Mouse (Mus musculus): ENCODE data around the gene Ttll12. TPM values are rescaled to one million over a fixed set of nuclear protein-coding genes. Genes with fewer than 3 reads are reported as not detected.

Gene Ttll12
- total RNA-seq, 2 experiments from 2014 or later = 9.3 TPM

DNA sequence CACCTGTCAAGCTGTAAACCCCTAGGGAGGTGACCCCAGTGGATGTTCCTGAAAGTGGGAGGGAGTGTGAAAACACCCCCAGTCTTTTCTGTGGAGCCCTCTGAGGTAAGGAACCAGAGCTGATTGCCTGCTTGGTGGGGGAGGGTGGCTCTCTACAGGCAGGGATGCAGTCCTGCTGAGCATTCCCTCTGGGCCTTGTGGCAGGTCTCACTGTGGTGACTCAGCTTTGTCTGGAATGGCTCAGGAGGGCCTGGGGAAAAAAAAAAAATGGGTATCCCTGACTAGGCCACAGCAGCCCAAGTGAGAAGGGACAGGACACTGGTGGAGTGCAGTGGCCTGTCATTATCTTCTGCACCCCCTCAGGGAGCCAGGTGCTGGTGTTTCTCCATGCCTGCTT, 1.8 kb downstream of the Ttll12 start:
- no peak for DNase-seq

DNA sequence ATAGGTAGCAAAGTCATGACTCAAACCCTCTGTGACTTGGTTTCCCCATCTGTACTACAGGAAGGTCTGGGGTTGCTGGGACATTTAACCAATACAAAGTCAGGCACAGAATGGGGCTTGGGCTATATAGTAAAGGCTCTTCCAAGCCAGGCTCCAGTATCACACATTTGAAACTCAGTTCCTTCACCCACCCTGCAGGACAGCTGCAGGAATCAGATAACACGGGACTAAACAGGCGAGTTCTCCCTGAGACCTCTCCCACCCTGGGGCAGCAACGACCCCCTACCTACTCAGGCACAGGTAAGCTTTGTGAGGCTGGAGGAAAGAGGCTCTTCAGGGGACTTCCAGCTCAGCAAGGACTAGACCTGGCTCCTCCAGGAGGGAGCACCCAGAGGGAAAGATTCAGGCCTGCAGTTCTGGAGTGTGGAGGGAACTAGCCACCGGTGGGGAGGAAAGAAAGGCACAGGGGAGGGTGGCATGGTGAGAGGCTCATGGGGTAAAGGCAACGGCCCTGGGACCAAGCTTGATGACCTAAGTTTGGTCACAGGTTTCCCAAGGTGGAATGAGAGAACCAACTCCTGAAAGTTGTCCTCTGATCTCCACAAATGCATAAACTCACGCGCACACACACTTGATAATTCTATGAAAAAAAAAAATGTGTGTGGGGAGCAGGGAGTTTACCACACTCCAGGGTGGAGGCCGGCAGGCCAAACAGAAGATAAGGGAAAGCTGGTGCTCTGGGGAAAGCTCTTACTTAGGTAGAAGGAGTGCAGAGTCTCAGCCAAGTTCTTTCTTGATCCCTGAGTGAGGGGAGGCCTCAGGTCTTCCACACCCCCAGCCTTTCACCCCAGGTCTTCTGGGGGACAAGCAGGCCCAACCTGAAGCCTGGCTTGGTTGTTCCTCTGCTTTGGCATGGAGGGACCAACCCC, 2.4 kb downstream of the Ttll12 start:
- DNase-seq = no peak

DNA sequence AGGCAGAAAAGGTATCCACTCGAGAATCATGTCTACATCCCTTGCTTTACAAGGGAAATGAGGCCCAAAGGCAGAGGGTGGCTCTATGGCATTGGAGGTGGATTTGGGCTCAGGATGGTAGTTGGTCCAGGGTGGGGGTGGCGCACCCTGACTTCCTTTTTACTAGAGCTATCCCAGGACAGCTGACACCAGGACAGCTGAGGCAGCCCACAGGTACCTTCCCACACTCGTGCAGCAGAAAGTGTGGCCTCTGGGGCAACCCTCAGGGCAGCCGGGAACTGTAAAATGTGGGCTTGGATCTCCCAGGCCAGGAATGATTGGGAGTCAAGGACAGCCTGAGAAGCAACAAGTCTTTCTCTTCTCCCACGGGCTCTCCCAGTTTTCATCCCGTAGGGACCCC, 3.2 kb downstream of the Ttll12 start:
- no peak for DNase-seq

DNA sequence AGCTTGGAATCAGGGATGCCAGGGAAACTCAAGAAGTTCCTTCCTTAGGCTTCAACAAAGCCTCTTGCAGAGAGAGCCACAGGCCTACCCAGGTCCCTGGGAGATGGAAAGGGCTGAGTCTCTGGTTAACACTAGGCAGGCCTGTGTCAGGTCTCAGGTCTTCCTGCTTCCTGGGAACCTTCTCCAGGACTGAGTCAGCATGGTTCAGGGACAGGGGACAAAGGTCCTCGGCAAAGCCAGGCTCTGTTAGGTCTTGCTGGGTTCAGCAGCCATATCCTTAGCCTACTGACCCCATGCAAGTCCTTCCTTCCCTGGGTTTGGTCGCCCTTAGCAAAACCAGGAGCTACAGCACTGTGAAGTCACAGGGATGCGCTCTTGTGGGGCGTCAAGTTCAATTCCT, 4.1 kb downstream of the Ttll12 start:
- no peak for DNase-seq

DNA sequence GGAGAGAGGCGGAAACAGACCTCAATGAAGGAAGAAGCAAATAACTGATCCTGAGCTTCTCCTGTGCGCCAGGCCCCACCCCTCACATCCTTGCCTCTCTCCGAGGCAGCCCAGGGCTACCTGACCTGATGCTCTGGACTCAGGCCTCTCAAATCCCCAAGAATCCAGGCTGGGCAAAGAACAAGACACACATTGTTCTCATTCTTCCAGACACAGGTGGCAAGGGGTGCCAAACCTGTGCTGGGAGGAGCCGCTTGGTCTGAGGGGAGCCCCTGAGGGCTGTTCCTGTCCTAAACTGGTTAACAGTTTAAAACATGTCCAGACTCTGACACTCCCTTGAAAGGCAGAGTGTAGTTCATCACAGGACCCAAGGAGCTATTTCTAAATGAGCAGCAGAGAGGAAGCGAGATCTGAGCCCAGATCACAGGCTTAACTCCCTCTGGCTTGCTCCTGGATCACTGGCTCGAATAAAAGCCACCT, 10.2 kb downstream of the Ttll12 start:
- DNase-seq = no peak

DNA sequence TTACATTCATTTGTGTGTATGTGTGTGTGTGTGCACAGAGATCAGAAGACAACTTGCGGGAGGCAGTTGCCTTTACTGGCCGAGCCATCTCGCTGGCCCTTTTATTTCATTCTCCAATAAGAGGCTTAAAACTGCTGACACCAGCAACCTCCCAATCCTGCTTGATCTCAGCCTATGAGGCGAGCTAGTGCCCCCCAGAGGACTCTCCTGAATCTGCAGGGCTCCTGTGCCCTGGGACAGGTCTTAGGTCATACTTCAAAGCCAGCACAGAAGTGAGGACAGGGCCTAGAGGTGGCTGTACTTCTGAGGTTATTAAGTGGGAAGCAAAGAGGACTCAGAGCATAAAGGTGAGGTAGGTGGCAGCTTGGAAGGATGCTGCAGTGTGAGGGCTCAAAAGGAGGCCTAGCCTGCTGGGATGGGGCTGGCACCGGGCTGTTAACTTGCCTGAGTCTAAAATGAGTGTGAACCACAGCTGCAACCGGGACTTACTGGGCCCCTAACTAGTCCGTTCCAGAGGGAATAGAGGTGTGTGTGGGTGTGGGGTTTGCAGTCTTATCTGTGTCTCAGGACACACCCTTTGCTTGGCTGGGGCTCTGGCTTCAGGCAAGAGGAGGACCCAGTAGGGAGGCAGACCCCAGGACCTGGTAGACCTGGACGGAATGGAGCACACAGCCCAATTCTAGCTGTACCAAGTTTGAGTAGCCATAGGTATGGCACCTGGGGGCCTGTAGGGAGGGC, 11.4 kb downstream of the Ttll12 start:
- peak; percentile 75 for DNase-seq

DNA sequence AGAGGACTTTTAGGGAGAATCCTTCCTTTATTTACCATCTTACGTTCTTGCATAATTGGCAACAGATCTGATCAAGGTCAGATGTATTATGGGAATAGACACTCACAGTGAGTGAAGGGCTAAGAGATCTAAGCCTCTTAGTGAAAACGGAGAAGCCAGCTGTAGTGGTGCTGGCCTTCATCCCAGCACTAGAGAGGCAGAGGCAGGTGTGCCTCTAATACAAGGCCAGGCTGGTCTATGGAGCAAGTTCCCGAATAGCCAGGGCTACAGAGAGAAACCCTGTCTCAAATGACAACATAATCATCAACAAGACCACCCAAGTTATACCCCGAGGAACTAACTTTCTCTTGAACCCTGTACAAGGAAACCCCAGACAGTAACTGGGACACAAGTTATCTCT, 12.0 kb downstream of the Ttll12 start:
- DNase-seq = no peak

DNA sequence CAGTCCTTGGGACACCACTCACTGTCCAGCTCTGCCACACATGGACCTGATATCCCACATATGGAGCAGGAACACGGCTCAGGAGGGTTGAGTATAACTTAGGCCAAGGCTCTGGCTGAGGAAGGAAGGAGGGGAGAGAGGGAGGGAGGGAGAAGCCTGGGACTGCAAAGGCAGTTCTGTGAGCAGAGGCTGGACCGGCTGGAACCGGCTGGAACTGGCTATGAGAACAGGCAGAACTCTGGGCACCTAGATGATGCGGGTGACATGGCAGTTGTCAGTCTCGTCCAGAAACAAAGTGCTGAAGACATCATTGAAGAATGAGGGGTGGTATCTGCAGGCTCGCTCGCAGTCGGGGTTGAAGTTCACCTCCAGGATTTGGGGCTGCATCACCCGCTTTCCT, 18.3 kb downstream of the Ttll12 start:
- no peak for DNase-seq

DNA sequence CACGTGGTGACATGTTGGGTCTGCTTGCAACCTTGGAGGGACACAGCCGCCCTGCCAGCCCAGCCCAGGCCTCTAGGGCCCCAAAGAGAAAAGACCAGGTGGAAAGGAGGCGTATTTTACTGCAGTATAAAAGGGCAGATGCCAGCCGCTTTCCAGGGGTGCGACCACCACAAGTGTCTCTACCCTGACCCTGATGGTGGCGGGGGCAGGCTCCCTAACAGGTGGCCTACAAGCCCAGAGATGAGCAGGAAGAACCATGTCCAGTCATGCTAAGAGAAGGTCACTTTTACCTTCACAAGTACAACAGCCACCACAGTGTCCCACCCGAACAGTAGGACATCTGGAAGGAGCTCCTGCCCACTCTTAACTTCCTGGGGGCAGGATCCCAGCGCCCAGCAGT, 19.4 kb downstream of the Ttll12 start:
- no peak for DNase-seq

DNA sequence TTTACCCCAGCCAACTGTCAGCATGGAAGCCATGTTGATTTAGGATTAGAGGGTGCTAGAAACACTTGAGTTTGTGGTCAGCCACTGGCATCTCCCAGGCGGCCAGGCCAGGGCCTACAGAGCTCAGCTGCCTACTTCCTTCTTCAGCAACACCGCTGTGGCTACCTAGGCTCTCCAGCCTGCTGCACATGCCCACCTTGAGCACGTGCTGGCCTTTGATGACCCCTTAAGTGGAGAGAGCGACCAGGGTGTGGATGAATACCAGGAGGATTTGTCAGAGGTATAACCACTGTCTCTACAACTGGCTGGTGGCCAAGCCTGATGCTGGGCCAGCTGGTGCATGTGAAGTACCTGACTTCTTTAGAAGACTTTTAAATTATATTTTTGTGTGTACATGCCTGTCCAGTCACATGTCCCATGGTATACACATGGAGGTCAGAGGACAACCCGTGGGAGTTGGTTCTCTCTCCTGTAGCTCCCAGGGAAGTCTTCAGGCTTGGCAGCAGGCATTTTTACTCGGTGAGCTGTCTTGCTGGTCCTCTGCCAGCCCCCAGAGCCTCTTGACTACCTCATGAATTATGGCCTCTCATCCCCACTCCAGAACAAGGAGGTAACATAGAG, 20.1 kb downstream of the Ttll12 start:
- no peak for DNase-seq

DNA sequence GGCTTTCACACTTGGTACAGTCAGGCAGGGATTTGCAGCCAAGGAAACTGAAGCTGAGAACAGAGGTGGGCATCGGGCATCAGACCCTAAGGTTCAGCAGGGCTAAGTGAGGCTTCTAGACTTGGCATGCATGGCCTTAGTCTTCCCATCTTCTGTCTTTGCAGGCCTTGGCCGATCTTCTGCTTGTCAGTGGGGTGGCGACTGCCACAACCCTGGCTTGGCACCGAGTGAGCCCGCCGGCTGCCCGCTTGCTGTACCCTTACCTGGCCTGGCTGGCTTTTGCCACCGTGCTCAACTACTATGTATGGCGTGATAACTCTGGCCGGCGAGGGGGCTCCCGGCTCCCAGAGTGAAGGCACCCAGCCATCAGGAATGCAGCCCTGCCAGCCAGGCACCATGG, 21.4 kb downstream of the Ttll12 start:
- DNase-seq = no peak

DNA sequence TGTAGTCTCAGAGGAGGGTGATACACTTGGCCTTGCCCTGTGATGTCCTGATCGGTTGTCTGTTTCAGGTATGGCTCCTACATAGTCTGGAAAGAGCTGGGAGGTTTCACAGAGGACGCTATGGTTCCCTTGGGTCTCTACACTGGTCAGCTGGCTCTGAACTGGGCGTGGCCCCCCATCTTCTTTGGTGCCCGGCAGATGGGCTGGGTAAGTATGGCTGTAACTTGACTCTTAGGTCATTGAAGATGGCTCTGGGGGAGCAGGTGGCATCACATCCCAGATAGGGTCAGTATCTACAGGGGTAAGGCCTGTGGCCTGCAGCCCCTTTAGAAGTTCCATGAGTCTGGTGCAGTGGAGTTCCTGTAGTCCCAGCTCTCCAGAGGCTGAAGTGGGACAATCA, 22.8 kb downstream of the Ttll12 start:
- no peak for DNase-seq

DNA sequence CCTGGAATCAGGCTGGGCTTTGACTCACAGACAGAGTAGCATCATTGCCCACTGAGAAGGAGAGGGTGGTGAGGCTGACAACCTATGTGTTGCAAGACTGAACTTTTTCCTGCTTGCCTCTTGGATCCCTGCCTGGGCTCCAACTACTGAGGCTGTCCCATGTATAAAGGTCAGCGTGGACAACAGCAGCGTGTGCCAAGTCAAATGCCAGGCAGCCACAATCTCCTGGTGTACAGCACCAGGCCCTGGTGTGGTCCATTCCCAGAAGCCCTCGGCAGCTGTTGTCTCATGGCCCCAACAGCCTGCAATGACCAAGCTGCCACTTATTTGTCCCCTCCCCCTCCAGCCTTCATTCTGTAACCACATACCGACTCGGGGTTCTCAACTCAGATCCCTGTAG, 23.3 kb downstream of the Ttll12 start:
- no peak for DNase-seq

DNA sequence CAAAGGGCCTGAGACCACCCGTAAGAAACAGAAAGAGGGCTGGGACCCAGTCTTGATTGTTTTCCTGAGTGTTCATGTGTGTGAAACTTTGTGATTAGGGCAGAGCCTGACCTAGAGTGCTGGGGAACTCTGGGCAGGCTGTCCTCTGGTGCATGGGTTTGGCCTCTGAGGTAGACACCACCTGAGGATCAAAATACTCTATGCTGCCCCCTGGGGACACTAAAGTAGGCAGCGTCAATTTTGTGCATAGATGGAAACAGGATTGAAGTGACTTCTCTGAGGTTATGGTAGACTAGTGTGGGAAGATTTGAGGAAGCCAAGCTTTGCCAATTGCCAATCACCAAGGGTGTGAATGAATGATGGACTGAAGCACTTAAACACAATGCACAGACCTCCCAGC, 24.3 kb downstream of the Ttll12 start:
- DNase-seq = no peak

DNA sequence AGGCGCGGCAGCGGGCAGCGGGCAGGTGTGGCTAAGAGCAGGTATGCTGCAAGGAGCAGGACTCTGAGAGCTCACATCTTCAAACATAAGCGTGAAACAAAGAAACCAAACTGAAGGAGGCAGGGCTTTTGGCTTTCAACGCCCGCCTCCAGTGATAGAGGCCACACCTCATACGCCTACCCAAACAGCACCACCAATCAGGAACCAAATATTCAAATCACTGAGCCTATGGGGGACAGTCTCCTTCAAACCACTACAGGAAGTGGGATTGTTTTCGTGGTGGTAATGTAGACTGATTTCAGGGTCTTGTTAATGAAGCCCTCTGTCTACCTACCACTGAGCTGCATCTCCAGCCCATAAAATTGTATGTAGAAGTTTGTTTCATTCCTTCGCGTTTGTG, 25.3 kb downstream of the Ttll12 start:
- no peak for DNase-seq

DNA sequence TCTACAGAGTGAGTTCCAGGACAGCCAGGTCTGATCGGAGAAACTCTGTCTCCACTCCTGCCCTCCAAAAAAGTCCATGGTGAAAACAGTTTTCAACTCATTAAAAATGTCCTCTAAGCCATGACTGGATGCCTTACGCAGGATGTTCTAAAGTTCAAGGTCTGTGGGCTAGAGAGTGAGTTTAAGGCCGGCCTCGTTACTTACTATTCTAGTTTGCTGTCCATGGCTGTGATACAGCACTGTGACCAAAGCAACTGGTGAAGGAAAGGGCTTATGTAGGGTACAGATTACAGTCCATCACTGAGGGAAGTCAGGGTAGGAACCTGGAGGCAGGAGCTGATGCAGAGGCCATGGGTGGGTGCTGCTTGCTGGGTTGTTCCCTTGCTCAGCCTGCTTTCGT, 26.4 kb downstream of the Ttll12 start:
- DNase-seq = no peak

DNA sequence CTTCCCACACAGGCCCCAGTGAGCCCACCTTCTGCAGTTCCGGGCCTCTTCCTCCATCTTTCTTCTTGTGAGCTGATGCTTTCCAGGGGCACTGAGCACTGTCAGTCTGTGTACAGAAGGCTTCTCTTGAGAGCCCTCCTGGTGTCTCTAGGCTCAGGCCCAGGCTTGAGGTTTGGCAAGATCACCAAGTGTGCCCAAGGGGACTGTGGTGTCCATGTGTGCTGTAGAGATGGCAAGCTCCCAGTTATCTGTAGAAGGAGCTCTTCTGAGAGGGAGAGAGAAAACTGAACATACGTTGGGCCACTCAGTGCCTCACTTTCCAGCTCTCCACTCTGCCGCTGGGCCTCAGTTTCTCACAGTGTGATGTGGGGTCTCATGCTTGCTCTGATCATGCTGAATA, 27.2 kb downstream of the Ttll12 start:
- DNase-seq = no peak

DNA sequence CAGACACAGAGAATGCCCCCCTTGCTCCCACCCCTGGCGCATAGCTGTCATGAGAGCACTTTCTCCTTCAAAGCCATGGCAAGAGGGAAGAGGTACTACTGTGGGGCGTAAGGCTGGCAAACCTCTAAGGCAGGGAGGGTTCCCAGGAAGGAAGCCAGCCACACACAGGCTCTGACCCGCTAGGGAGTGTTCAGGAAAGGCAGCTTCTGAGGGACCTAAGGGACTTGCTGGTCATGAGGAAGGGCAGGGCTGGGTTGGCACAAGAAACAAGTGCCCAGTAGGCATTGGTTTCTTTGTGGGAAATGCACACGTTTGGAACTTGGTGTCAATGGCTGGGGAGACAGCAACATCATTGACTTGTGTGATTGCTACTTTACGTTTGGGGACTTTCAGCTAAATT, 29.0 kb downstream of the Ttll12 start:
- DNase-seq = no peak

DNA sequence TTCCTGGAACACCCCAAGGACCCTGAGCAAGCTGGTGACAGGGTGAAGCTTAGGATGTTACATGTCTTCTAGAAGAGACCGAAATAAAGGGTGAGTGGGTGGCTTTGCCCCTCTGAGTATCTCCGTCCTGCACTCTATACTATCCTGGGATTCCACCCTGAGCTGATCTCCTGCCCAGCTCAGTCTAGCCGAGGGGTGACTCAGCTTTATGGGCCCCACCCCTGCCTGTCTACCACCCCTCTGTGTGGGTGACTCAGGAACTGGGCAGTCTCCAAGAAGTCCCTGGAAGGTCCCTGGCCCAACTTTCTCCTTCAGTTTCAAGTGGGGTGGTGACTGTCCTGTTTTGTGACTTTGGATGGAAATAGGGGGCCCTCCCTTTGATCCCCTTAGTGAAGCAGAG, 29.5 kb downstream of the Ttll12 start:
- DNase-seq = no peak

DNA sequence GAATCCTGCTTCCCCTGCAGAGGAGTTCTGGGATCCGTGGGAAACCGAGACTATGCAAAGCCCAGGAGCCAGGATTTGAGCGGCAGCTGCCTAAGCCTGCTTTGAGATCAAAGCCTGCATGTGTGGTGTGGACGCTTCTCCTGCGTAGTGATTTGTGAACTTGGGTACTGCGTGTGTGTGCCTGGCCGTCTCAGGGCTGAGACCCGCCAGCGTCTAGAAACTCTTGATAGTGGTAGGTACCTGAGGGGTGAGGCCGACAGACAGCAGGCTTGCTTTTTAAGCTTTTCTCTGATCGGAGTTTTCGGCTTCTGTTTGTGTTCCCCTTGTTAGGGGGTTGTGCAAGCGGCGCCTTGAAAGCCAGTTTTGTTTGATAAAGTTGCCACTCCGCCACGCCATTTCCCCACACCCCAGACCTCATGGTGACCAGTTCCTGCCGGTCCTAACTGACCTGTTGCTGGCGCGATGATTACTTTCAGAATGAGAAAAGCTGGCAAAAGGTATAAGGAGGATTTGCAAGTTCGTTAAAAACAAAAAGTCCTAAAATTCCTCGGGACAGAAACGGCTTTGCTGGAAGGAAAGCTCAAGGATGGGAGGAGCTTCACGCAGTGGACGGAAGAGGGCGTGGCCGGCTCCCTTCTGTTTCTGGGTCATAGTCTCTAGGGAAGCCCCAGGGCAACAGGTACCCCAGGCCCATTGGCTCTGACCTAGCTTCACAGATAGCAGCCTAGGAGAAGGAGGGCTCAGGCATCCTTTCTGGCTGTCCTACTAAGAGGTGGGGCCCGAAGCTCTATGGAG, 30.9 kb downstream of the Ttll12 start:
- DNase-seq = peak; percentile 54

DNA sequence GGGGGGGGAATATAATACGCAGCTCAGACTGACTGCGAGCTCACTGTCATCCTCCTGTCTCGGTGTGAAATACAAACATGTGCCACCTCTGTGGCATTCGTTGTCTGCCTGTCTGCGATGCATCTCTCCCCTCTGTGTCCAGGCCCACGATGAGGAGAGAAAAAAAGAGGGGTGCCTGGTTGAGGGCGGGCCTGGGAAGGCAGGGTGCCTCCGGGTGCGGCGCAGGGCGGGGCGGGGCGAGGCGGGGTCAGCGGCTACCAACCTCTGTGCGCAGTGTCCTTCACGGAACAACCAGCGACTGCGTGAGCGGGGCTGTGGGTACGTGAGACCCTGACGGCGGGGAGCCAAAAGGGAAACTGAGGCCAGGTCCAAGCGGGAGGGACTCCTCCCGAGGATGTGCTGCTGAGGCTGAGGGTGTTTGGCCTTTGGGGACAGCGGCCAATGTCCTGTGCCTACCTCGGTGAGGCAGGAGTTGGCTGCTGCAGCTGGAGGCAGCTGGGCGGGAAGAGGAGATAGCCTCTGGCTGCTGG, 31.6 kb downstream of the Ttll12 start, which contains the start of the genes Tspo and Mcat:
TSS of gene Tspo (plus strand) at position 266 of the 530 bp plus-strand sequence.
TSS of gene Mcat (minus strand) at position 461 of the 530 bp plus-strand sequence.
- peak; percentile 63 for DNase-seq
